Mouse (Mus musculus) left cerebral cortex, adult 8-10 months (tissue): Measurements from ENCODE around the gene Xrcc4. TPM values are rescaled to one million over a fixed set of nuclear protein-coding genes. Genes with fewer than 3 reads are reported as not detected.

Source experiments
- DNase-seq, 2 experiments: peaks; one replicate each; pipeline ENCODE4 v3.0.0; 2022; ENCODE audit warnings: low spot score in 2 of 2
- total RNA-seq, 4 experiments: library from RNA; stranded (reverse); gene quantifications; 2 replicates each; pipeline ENCODE4 v1.2.4; 2022

Xrcc4 gene
- total RNA-seq, 4 experiments from 2014 or later, result 14.2 to 19.4 (median 16.6) TPM

GRCm38 (mm10) chr13:89740243-89741115 lies 348.9 kb downstream of the Xrcc4 start:
- peak; percentile 43 to 48 for DNase-seq

- DNase-seq, result no peak
Observed at GRCm38 (mm10) chr13:89739696-89740242, 349.6 kb downstream of the Xrcc4 start.

- peak; percentile 18 to 34 for DNase-seq
Observed at GRCm38 (mm10) chr13:89738776-89739695, 350.4 kb downstream of the Xrcc4 start.

- no peak for DNase-seq
Observed at GRCm38 (mm10) chr13:89738275-89738674, 351.1 kb downstream of the Xrcc4 start.

GRCm38 (mm10) chr13:89735111-89735510 lies 354.3 kb downstream of the Xrcc4 start:
- no peak for DNase-seq

- DNase-seq, result no peak
Observed at GRCm38 (mm10) chr13:89726492-89726891, 362.9 kb downstream of the Xrcc4 start.

Other genes with a start within 250 kb of the Xrcc4 start
- gene Tmem167, start 485 bp downstream of the Xrcc4 start, total RNA-seq, result 10 to 100 TPM; 20.4 to 25.0 (median 22.2) TPM